Mouse (Mus musculus): ENCODE measurements around the gene Strn4. TPM values are rescaled to one million over a fixed set of nuclear protein-coding genes. Genes with fewer than 3 reads are reported as not detected.

The Strn4 gene
- total and polyA plus RNA-seq, 2 experiments from 2014 or later, result 61.1 to 128 TPM

DNA sequence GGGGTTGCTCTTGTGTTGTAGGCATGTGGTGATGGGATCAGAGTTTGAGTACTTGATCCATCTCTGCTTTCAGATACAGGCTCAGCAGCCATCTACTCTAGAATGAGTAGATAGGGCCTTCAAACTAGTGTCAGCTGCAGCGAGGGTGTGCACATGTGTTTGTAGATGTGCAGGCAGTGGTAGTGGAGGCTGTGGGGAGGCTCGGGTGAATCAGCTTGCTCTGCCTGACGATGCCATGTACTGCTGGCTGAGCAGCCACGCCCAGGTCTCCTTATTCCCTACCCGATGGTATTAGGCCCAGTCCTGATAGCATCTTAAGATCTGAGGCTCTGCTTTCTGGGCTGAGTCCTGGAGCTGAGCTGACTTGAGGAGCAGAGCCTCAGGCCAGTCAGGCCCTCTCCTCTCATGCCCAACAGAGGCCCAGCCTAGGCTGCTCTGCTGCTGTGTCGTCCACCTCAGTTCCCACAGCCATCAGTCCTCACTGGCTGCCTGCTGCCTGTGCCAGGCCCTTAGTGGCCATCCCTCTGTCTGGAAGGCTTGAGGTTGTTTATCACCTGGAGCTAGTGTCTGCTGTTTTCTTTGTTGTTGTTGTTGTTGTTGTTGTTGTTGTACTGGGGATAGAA, 23.2 kb downstream of the Strn4 start:
- no peak for DNase-seq (ENCODE audit: low spot score)
- Histone ChIP-seq H3K36me3 (replicated peaks; ENCODE audit: control insufficient read depth, insufficient read depth, low read length) (peaks cover 61% of the 10 kb centered on the region), H3K4me2 (ENCODE audit: low read depth, low read length) (no peak overlapping the region), H3K4me3 (ENCODE audit: low read depth, low read length) (no peak overlapping the region), H3K9ac (replicated peaks; ENCODE audit: low read depth, low read length) (no peak overlapping the region), H3K27me3 (ENCODE audit: control insufficient read depth, insufficient read depth, low read length) (no peaks in the 10 kb centered on the region), H3K27ac (ENCODE audit: low read depth) (no peak overlapping the region), H3K4me1 (ENCODE audit: control insufficient read depth, insufficient read depth) (peaks cover 5% of the 10 kb centered on the region; the same call in 1 of the 2 replicates), H3K9me3 (replicated peaks; ENCODE audit: control insufficient read depth, low read length) (no peaks in the 10 kb centered on the region)
- no peak for ATAC-seq (ENCODE audit: insufficient read depth, low read depth)
- 74% methylated on average over 6 of the region's 6 CpGs for WGBS
- TF ChIP-seq CTCF (IDR thresholded peaks at IDR 0.05; ENCODE audit: low read depth) (no peak), EP300 (IDR thresholded peaks at IDR 0.05; ENCODE audit: low read depth) (no peak)

DNA sequence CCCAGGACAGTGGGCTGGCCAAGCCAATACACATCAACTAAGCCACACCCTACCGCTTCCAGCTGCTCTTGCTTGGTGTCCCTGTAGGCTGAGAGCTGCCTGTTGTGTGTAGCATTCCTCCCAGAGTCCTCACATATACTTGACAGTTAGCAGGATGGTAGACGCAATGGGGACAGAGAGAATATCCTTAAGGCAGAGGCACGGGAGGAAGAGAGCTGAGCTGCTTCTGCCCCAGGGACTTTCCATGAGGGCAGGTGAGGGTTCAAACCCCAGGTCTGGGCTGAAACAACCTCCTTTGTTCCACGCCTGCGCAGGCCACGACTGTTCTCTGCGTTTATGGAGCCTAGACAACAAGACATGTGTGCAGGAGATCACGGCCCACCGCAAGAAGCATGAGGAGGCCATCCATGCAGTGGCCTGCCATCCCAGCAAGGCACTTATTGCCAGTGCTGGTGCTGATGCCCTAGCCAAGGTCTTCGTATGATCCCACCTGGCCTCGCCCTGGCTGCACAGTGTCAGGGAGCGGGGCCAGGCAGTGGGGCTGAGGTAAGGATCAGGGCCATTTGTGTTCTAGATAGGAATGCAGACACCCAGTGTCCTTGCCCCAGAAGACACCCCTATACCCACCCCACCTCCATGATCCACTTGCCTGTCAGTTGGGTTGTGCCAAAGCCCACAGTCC, 23.9 kb downstream of the Strn4 start:
- ATAC-seq (ENCODE audit: insufficient read depth, low read depth) (no peak), DNase-seq (ENCODE audit: low spot score) (no peak)
- no peak overlapping the region for H3K4me2 ChIP-seq (ENCODE audit: low read depth, low read length)
- no peak overlapping the region for H3K9ac ChIP-seq (replicated peaks; ENCODE audit: low read depth, low read length)
- no peaks in the 10 kb centered on the region for H3K27me3 ChIP-seq (ENCODE audit: control insufficient read depth, insufficient read depth, low read length)
- TF ChIP-seq EP300 (IDR thresholded peaks at IDR 0.05; ENCODE audit: low read depth) (no peak), CTCF (IDR thresholded peaks at IDR 0.05; ENCODE audit: low read depth) (no peak)
- H3K4me1 ChIP-seq (ENCODE audit: control insufficient read depth, insufficient read depth), result peaks cover 10% of the 10 kb centered on the region; the same call in 1 of the 2 replicates
- H3K36me3 ChIP-seq (replicated peaks; ENCODE audit: control insufficient read depth, insufficient read depth, low read length), result peaks cover 54% of the 10 kb centered on the region
- 95% methylated on average over 12 of the region's 12 CpGs for WGBS
- H3K9me3 ChIP-seq (replicated peaks; ENCODE audit: control insufficient read depth, low read length), result no peaks in the 10 kb centered on the region
- no peak overlapping the region for H3K4me3 ChIP-seq (ENCODE audit: low read depth, low read length)
- no peak overlapping the region for H3K27ac ChIP-seq (ENCODE audit: low read depth)

DNA sequence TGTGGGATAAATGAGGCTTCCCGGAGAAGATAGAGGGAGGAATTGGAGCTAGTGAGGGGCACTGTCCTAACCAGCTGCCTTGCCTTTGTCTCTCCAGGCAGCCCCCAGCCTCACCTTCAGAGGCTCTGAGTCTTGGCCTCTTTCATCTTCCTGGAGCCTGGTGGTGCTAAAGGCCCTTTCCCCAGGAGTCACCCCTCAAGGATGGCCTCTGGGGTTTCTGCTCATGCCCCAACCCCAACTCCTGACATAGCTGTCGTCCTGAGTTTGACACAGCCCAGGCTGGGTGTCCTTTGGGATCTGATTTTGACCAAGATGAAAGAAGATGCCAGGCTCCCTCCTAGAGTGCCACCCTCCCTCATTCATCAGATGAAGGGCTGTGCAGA, 24.4 kb downstream of the Strn4 start:
- no peak overlapping the region for H3K4me3 ChIP-seq (ENCODE audit: low read depth, low read length)
- no peak overlapping the region for H3K9ac ChIP-seq (replicated peaks; ENCODE audit: low read depth, low read length)
- no peak for TF ChIP-seq EP300 (IDR thresholded peaks at IDR 0.05; ENCODE audit: low read depth)
- no peaks in the 10 kb centered on the region for H3K27me3 ChIP-seq (ENCODE audit: control insufficient read depth, insufficient read depth, low read length)
- ATAC-seq (ENCODE audit: insufficient read depth, low read depth), result no peak
- 78% methylated on average over 2 of the region's 2 CpGs for WGBS
- H3K9me3 ChIP-seq (replicated peaks; ENCODE audit: control insufficient read depth, low read length), result no peaks in the 10 kb centered on the region
- H3K36me3 ChIP-seq (replicated peaks; ENCODE audit: control insufficient read depth, insufficient read depth, low read length), result peaks cover 49% of the 10 kb centered on the region
- H3K4me2 ChIP-seq (ENCODE audit: low read depth, low read length), result no peak overlapping the region
- DNase-seq (ENCODE audit: low spot score), result no peak
- no peak overlapping the region for H3K27ac ChIP-seq (ENCODE audit: low read depth)
- H3K4me1 ChIP-seq (ENCODE audit: control insufficient read depth, insufficient read depth), result peaks cover 10% of the 10 kb centered on the region; the same call in 1 of the 2 replicates

DNA sequence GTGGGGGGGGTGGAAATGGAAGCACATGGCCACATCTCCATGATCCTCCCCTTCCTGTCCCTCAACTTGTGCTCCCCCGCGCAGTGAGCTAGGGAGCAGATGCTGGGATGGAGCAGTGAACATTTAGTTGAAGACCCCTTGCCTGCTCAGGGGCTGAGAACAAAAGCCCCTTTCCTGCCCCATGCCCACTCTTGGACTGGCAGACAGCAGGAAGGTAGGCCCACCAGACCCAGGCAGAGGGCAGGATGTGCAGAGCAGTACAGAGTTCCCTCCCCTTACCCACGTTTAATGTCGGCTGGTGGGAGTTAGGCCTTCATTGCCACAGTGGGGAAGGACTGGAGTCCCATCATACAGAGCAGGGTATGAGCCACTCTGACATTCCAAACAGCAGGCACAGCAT, 25.4 kb downstream of the Strn4 start:
- ATAC-seq (ENCODE audit: insufficient read depth, low read depth) (no peak), DNase-seq (ENCODE audit: low spot score) (no peak)
- Histone ChIP-seq H3K27ac (ENCODE audit: low read depth) (peak overlapping the region; percentile 90; the same call in 1 of the 2 replicates), H3K4me3 (ENCODE audit: low read depth, low read length) (no peak overlapping the region), H3K9me3 (replicated peaks; ENCODE audit: control insufficient read depth, low read length) (no peaks in the 10 kb centered on the region), H3K27me3 (ENCODE audit: control insufficient read depth, insufficient read depth, low read length) (no peaks in the 10 kb centered on the region), H3K4me1 (ENCODE audit: control insufficient read depth, insufficient read depth) (peaks cover 10% of the 10 kb centered on the region; the same call in 1 of the 2 replicates), H3K4me2 (ENCODE audit: low read depth, low read length) (peak overlapping the region; percentile 1; the same call in 1 of the 2 replicates), H3K9ac (replicated peaks; ENCODE audit: low read depth, low read length) (no peak overlapping the region), H3K36me3 (replicated peaks; ENCODE audit: control insufficient read depth, insufficient read depth, low read length) (peaks cover 46% of the 10 kb centered on the region)
- TF ChIP-seq EP300 (IDR thresholded peaks at IDR 0.05; ENCODE audit: low read depth) (no peak), CTCF (IDR thresholded peaks at IDR 0.05; ENCODE audit: low read depth) (no peak)
- 55% methylated on average over 4 of the region's 4 CpGs for WGBS

DNA sequence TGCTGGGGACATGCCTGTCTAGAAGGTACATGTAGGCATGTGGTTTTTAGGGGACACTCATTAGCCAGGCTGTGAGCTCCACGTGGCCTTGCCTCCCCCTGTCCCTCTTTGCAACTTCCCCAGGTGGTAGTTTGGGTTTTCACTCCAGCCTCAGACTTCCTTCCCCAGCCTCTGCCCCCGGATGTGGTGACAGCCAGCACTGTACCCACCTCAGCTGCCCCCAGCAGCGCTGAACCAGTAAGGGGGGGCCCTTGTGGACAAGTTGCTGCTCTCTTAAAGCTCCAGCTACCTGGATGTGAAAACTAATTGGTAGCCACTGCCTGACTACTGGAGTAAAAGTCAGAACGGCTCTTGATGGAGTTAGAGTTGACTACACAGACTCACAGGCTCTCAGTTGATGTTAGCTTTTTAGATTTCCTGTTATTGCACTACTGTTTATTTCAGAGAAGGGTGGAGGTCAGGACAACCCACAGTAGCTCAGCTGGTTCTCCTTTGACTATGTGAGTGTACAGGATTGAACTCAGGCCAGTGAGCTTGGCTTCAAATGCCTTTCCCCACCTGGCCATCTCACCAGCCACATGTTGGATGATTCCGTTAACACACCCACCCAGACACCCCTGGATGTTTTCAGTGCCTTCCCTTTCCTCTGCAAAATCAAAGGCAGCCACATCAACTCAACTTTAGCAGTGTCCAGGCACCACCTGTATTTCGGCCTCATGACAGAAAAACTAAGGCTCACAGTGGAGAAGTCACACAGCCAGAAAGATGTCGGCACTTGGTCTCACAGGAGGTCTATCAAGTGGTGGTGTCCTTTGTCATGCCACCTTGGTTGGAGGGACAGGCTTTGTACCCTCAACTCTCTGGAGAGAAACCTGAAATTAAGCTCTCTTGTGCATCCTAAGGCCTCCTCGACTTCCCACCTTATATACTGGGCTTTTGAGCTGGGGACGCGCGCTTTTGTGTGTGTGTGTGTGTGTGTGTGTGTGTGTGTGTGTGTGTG, 26.2 kb downstream of the Strn4 start:
- TF ChIP-seq CTCF (IDR thresholded peaks at IDR 0.05; ENCODE audit: low read depth) (no peak), EP300 (IDR thresholded peaks at IDR 0.05; ENCODE audit: low read depth) (no peak)
- Histone ChIP-seq H3K27ac (ENCODE audit: low read depth) (peak overlapping the region; percentile 90), H3K4me3 (ENCODE audit: low read depth, low read length) (peak overlapping the region; percentile 84), H3K36me3 (replicated peaks; ENCODE audit: control insufficient read depth, insufficient read depth, low read length) (peaks cover 46% of the 10 kb centered on the region), H3K9ac (replicated peaks; ENCODE audit: low read depth, low read length) (peak overlapping the region; percentile 83), H3K4me2 (ENCODE audit: low read depth, low read length) (peak overlapping the region; percentile 96), H3K9me3 (replicated peaks; ENCODE audit: control insufficient read depth, low read length) (no peaks in the 10 kb centered on the region), H3K4me1 (ENCODE audit: control insufficient read depth, insufficient read depth) (peaks cover 10% of the 10 kb centered on the region; the same call in 1 of the 2 replicates), H3K27me3 (ENCODE audit: control insufficient read depth, insufficient read depth, low read length) (no peaks in the 10 kb centered on the region)
- ATAC-seq (ENCODE audit: insufficient read depth, low read depth) (no peak), DNase-seq (ENCODE audit: low spot score) (no peak)
- 32% methylated on average over 11 of the region's 11 CpGs for WGBS
